Mouse (Mus musculus) liver, embryonic 13.5 days (tissue): ENCODE data around the gene Kbtbd12. TPM values are rescaled to one million over a fixed set of nuclear protein-coding genes. Genes with fewer than 3 reads are reported as not detected.
A peak's percentile ranks its signal among the peaks of the same experiment; 100 is the strongest.

Experiments used
- ATAC-seq: fragments of 200-750 bp; cut with Nextera tagmentation; 2 replicates; pipeline ENCODE4 v1.8.0; 2017; ENCODE audit warnings: low read depth, mild to moderate bottlenecking, moderate number of reproducible peaks, moderate library complexity
- DNase-seq: peaks from one replicate; pipeline ENCODE4 v3.0.0; 2022
- H3K27ac ChIP-seq: fragments of 300-500 bp; sonication (generic); 2 replicates; pipeline ENCODE4 v1.5.1; 2015; ENCODE audit warnings: moderate library complexity, mild to moderate bottlenecking, inconsistent platforms
- H3K27me3 ChIP-seq: fragments of 300-500 bp; sonication (generic); 2 replicates; pipeline ENCODE4 v1.6.1; 2015; ENCODE audit warnings: mild to moderate bottlenecking, inconsistent platforms
- H3K36me3 ChIP-seq: fragments of 300-500 bp; sonication (generic); 2 replicates; pipeline ENCODE4 v1.6.1; 2015; ENCODE audit warnings: mild to moderate bottlenecking, inconsistent platforms
- H3K4me1 ChIP-seq: fragments of 300-500 bp; sonication (generic); replicated peaks from 2 replicates; pipeline ENCODE4 v1.6.1; 2015; ENCODE audit warnings: inconsistent platforms
- H3K4me2 ChIP-seq: fragments of 300-500 bp; sonication (generic); 2 replicates; pipeline ENCODE4 v1.6.1; 2015; ENCODE audit warnings: inconsistent platforms, mild to moderate bottlenecking, moderate library complexity
- H3K4me3 ChIP-seq: fragments of 300-500 bp; sonication (generic); replicated peaks from 2 replicates; pipeline ENCODE4 v1.5.1; 2015; ENCODE audit warnings: mild to moderate bottlenecking, inconsistent platforms
- H3K9ac ChIP-seq: fragments of 300-500 bp; sonication (generic); 2 replicates; pipeline ENCODE4 v1.6.1; 2015; ENCODE audit warnings: mild to moderate bottlenecking, inconsistent platforms
- H3K9me3 ChIP-seq: fragments of 300-500 bp; sonication (generic); replicated peaks from 2 replicates; pipeline ENCODE4 v1.6.1; 2016; ENCODE audit warnings: inconsistent platforms
- WGBS: fragments of 180-500 bp; shearing (Covaris S2); methylation state at CpG from one replicate; pipeline ENCODE4 v1.1.7; 2015; ENCODE audit not compliant: insufficient replicate concordance; 5-methylcytosine and 5-hydroxymethylcytosine counted together
- polyA plus RNA-seq: library from polyadenylated mRNA; unstranded; fragments of >200 nt; fragmentation: Nextera tagmentation; extraction: Ambion mirVana; gene quantifications from 2 replicates; pipeline ENCODE4 v1.2.1, GENCODE M21; 2015

The Kbtbd12 gene
- polyA plus RNA-seq, 1 experiment from 2014 or later = 1.1 TPM

DNA sequence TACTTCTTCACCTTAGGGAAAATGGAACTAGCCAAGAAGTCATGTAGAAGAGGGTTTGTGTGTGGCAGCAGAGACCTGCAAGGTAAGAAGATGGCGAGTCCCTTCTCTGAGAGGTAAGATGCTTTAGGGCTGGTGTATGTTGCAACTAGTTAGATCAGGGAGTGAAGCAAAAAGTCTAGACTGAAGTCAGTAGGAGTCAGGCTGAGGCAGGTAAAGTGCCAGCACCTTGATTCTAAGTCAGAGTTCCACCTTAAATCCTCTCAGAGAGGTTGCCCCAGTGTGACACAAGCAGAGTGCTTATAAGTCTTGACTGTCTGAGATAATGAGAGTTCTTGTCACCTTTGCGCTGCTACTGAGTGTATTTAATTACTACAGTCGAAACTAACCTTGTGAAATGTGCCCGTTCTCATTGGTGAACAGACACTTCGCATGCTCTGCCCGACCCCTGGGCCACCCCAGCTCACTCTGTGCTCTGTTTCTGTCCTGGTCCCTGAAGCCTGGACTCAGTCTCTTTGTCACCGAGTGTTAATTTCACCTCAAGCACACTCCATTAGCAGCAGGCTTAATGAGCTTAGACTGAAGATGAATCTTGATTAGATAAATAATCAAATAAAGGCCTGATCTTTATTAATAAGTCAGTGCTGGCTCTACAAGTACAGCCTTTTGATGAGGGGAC lies 49.0 kb downstream of the Kbtbd12 start:
- Histone ChIP-seq H3K9me3 (no peaks in the 10 kb centered on the region), H3K4me1 (0 out of 2 replicates have a peak, but pooled peaks cover 4% of the 10 kb centered on the region), H3K27me3 (0 out of 2 replicates have a peak, but pooled peaks cover 10% of the 10 kb centered on the region), H3K9ac (no peak overlapping the region), H3K36me3 (no peaks in the 10 kb centered on the region), H3K27ac (no peak overlapping the region), H3K4me3 (no peak overlapping the region), H3K4me2 (no peak overlapping the region)
- 72% methylated on average over 7 of the region's 7 CpGs for WGBS
- DNase-seq (no peak), ATAC-seq (no peak)

DNA sequence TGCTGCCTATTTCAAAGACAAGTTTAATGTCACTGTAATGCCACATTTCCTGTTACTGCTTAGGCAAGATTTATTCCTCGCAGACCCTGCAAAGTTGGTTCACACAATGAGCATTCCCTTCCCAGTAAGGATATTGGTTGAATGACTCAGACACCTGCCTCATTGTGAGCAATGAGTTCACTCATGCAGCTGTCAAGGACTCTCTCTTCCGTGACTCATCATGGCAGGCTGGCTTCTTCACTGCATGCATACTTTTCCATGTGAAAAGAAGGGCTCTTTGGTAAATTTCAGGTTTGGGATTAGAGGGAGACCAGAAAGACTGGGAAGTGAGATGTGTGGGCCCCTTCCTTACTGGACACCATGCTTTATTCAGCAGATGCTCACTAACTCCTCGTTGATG lies 50.7 kb downstream of the Kbtbd12 start:
- H3K4me3 ChIP-seq = no peak overlapping the region
- no peak overlapping the region for H3K9ac ChIP-seq
- H3K36me3 ChIP-seq = no peaks in the 10 kb centered on the region
- DNase-seq (no peak), ATAC-seq (no peak)
- WGBS = 60% methylated on average over 3 of the region's 3 CpGs
- H3K27me3 ChIP-seq = 0 out of 2 replicates have a peak, but pooled peaks cover 10% of the 10 kb centered on the region
- H3K4me2 ChIP-seq = no peak overlapping the region
- H3K4me1 ChIP-seq = 0 out of 2 replicates have a peak, but pooled peaks cover 4% of the 10 kb centered on the region
- no peak overlapping the region for H3K27ac ChIP-seq
- H3K9me3 ChIP-seq = no peaks in the 10 kb centered on the region

DNA sequence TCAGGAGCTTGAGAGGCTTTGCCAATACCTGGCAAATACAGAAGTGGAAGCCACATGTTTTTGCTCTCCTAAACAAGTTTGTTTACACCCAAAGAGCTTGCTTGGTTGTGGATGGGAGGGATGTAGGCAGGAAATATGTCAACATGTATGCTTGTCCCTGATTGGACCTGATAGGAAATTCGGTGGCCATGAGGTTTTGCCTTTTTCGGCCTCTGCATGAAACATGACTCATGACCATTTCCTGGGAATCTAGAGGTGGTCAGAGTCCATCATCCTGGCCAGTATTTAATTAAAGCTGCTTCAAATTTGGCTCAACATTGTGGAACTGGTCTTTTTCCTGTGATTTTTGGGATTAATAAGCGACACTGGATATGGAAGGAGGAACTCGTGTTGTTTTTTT lies 53.8 kb downstream of the Kbtbd12 start:
- 54% methylated on average over 4 of the region's 4 CpGs for WGBS
- H3K27me3 ChIP-seq = 0 out of 2 replicates have a peak, but pooled peaks cover 10% of the 10 kb centered on the region
- H3K9ac ChIP-seq = no peak overlapping the region
- DNase-seq = no peak
- no peaks in the 10 kb centered on the region for H3K9me3 ChIP-seq
- ATAC-seq = no peak
- no peak overlapping the region for H3K4me3 ChIP-seq
- no peak overlapping the region for H3K27ac ChIP-seq
- H3K4me2 ChIP-seq = no peak overlapping the region
- no peaks in the 10 kb centered on the region for H3K4me1 ChIP-seq
- no peaks in the 10 kb centered on the region for H3K36me3 ChIP-seq

DNA sequence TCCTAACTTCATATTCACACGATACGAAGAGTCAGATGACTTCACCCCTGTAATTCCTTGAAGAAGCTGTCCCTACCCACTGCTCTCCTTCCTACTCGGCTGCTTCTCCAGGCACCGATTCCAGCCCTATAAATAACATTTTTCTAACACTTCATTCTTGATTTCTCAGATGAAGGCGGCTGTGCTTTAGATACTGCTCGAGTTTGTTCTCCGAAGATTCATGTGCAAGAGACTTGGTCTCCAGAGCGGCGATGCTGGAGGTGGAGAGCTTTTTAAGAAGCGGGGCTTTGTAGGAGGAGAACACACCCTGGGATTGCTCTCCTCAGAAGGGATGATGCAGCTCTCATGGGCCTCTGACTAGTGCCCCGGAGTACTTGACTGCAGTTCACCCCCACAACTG lies 61.3 kb downstream of the Kbtbd12 start:
- no peaks in the 10 kb centered on the region for H3K9me3 ChIP-seq
- H3K4me1 ChIP-seq = no peaks in the 10 kb centered on the region
- 79% methylated on average over 11 of the region's 11 CpGs for WGBS
- H3K4me3 ChIP-seq = no peak overlapping the region
- H3K27ac ChIP-seq = no peak overlapping the region
- H3K36me3 ChIP-seq = no peaks in the 10 kb centered on the region
- ATAC-seq = no peak
- DNase-seq = no peak
- H3K9ac ChIP-seq = no peak overlapping the region
- H3K4me2 ChIP-seq = no peak overlapping the region
- no peaks in the 10 kb centered on the region for H3K27me3 ChIP-seq

GRCm38 (mm10) chr6:88566676-88567075 lies 71.1 kb downstream of the Kbtbd12 start:
- Histone ChIP-seq H3K27me3 (peaks cover 37% of the 10 kb centered on the region), H3K4me1 (peaks cover 5% of the 10 kb centered on the region), H3K27ac (no peak overlapping the region), H3K9me3 (no peaks in the 10 kb centered on the region), H3K9ac (no peak overlapping the region), H3K4me2 (peak overlapping the region; percentile 38), H3K4me3 (no peak overlapping the region), H3K36me3 (no peaks in the 10 kb centered on the region)
- ATAC-seq = no peak
- DNase-seq = no peak
- WGBS = 29% methylated on average over 7 of the region's 7 CpGs

GRCm38 (mm10) chr6:88565033-88565432 lies 72.7 kb downstream of the Kbtbd12 start:
- Histone ChIP-seq H3K27ac (no peak overlapping the region), H3K27me3 (peaks cover 43% of the 10 kb centered on the region), H3K36me3 (no peaks in the 10 kb centered on the region), H3K9ac (no peak overlapping the region), H3K4me2 (no peak overlapping the region), H3K4me1 (peaks cover 5% of the 10 kb centered on the region), H3K4me3 (no peak overlapping the region), H3K9me3 (no peaks in the 10 kb centered on the region)
- ATAC-seq (no peak), DNase-seq (no peak)
- 25% methylated on average over 6 of the region's 6 CpGs for WGBS

- ATAC-seq (no peak), DNase-seq (no peak)
- Histone ChIP-seq H3K9ac (no peak overlapping the region), H3K4me1 (no peaks in the 10 kb centered on the region), H3K36me3 (no peaks in the 10 kb centered on the region), H3K27ac (no peak overlapping the region), H3K27me3 (peaks cover 40% of the 10 kb centered on the region), H3K4me3 (no peak overlapping the region), H3K9me3 (no peaks in the 10 kb centered on the region), H3K4me2 (no peak overlapping the region)
- 77% methylated on average over 4 of the region's 4 CpGs for WGBS
These were observed 77.6 kb downstream of the Kbtbd12 start for GRCm38 (mm10) chr6:88560156-88560555.

GRCm38 (mm10) chr6:88559688-88560087 lies 78.1 kb downstream of the Kbtbd12 start:
- Histone ChIP-seq H3K27me3 (peaks cover 39% of the 10 kb centered on the region), H3K4me1 (no peaks in the 10 kb centered on the region), H3K9ac (no peak overlapping the region), H3K4me3 (no peak overlapping the region), H3K36me3 (no peaks in the 10 kb centered on the region), H3K4me2 (no peak overlapping the region), H3K27ac (no peak overlapping the region), H3K9me3 (no peaks in the 10 kb centered on the region)
- ATAC-seq = no peak
- 43% methylated on average over 5 of the region's 5 CpGs for WGBS
- DNase-seq = no peak

GRCm38 (mm10) chr6:88558076-88558475 lies 79.7 kb downstream of the Kbtbd12 start:
- Histone ChIP-seq H3K27ac (no peak overlapping the region), H3K4me2 (no peak overlapping the region), H3K9ac (no peak overlapping the region), H3K4me3 (no peak overlapping the region), H3K36me3 (no peaks in the 10 kb centered on the region), H3K9me3 (no peaks in the 10 kb centered on the region), H3K4me1 (no peaks in the 10 kb centered on the region), H3K27me3 (peaks cover 25% of the 10 kb centered on the region)
- ATAC-seq (no peak), DNase-seq (no peak)
- 83% methylated on average over 1 of the region's 1 CpGs for WGBS

DNA sequence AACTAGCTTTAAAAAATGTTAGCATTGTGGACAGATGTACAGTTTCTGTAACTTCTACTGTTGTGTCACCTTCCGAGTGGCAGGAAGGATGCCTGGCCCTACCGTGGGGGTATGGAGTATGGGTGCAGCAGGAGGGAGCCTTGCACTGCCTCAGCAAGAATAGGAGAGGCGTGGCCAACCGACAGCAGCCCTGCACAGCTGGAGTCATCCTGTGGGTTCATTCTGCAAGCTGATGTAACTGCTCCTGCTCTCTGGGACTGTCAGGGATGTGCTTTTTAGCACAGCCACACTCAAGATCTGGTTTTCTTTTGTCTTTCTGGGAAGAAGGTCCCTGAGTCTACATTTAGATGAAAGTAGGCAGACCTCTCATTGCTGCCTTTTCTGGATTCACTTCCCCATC lies 80.2 kb downstream of the Kbtbd12 start:
- 17% methylated on average over 4 of the region's 4 CpGs for WGBS
- no peak overlapping the region for H3K27ac ChIP-seq
- no peak for ATAC-seq
- no peaks in the 10 kb centered on the region for H3K36me3 ChIP-seq
- H3K4me3 ChIP-seq = no peak overlapping the region
- H3K9me3 ChIP-seq = no peaks in the 10 kb centered on the region
- no peak overlapping the region for H3K9ac ChIP-seq
- no peak for DNase-seq
- H3K4me1 ChIP-seq = no peaks in the 10 kb centered on the region
- peaks cover 25% of the 10 kb centered on the region for H3K27me3 ChIP-seq
- no peak overlapping the region for H3K4me2 ChIP-seq

DNA sequence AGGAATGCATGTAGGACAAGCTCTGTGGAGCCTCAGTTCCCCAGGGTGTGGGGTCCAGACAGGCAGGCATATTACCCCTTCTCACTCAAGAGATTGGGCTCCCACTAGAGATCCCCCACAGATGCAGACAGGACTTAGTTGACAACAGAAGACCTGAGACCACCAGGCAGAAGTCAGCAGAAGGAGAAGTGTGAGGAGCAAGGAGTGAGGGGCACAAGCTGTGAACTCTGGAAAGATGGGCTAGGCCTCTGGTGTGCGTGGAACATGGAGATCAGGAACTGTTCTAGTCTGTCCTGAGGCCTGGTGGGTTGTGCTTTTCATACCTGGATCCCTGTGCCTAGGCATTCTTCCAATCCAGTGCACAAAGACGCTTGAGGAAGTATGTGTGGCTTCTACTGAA lies 87.8 kb downstream of the Kbtbd12 start:
- Histone ChIP-seq H3K9ac (no peak overlapping the region), H3K27ac (no peak overlapping the region), H3K4me2 (no peak overlapping the region), H3K4me1 (peaks cover 28% of the 10 kb centered on the region), H3K9me3 (no peaks in the 10 kb centered on the region), H3K4me3 (no peak overlapping the region), H3K36me3 (no peaks in the 10 kb centered on the region), H3K27me3 (peaks cover 26% of the 10 kb centered on the region)
- DNase-seq = no peak
- WGBS = 67% methylated on average over 2 of the region's 2 CpGs
- no peak for ATAC-seq

DNA sequence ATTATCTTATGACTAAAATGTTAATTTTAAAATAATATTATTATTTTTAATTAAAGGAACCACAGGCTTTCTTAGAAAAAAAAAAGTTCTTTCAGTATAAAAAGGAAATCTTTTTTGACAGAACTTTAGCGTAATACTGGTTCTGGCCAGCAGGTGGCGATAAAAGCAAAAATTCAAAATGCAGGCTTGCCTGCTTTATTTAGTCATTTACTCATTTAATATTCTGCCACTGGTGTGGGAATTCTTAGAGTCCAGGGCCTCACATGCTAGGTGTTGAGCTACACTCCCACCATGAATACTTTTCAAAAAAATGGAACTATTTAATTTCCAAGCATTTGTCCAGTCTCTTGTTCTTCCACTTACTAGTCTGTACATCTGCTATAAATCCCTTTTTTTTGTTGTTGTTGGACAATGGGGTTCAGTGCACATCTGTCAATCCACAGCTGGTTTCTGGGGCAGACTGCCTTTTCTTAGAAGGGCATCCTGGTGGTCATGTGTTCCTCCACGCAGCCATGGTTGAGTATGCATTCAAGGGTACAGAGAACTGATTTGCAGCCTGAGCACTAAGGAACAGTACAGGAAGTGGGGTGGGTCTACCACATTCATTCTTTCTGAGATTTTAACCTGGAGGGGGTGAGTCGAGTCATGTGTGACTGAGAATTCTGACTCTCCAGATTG lies 88.5 kb downstream of the Kbtbd12 start:
- peaks cover 25% of the 10 kb centered on the region for H3K27me3 ChIP-seq
- no peaks in the 10 kb centered on the region for H3K36me3 ChIP-seq
- ATAC-seq = no peak
- no peak overlapping the region for H3K4me3 ChIP-seq
- H3K9ac ChIP-seq = no peak overlapping the region
- no peaks in the 10 kb centered on the region for H3K9me3 ChIP-seq
- no peak overlapping the region for H3K27ac ChIP-seq
- DNase-seq = peak; percentile 44
- H3K4me1 ChIP-seq = peaks cover 34% of the 10 kb centered on the region
- H3K4me2 ChIP-seq = no peak overlapping the region
- 22% methylated on average over 4 of the region's 4 CpGs for WGBS
